9 mouse cellular contexts compared by ENCODE assay signal in genomic region chr8:110196678-110197077, GRCm38 (mm10). TPM values are rescaled to one million over a fixed set of nuclear protein-coding genes. Genes with fewer than 3 reads are reported as not detected.
DNase-seq lines count a peak whose midpoint lies in the region; ATAC-seq and TF ChIP-seq lines count a peak whose summit lies in the region.
"Had no signal": no experiment of that assay in that cellular context is flagged by ENCODE, and none has a peak within 500 bp of the region (broad histone marks: within the 10 kb centered on the region; RNA-seq: fewer than 3 reads in every experiment).

No protein-coding gene starts in this region.

- no peaks in the 10 kb centered on the region for H3K9me3 ChIP-seq in lung, embryonic 14.5 days (ENCODE audit: low read depth, low read length)
- H3K9me3 ChIP-seq in kidney, embryonic 16.5 days (ENCODE audit: low read length): no peaks in the 10 kb centered on the region
- H3K9me3 ChIP-seq: embryonic facial prominence, embryonic 13.5 days had no signal

- no peak for TF ChIP-seq POLR2A in lung, adult 2 months (IDR thresholded peaks at IDR 0.05; ENCODE audit: borderline replicate concordance, extremely low read depth, low read depth, low read length)

- no peaks in the 10 kb centered on the region for H3K4me1 ChIP-seq in lung, embryonic 14.5 days (ENCODE audit: insufficient read depth)
- H3K4me1 ChIP-seq in lung, adult 2 months (ENCODE audit: control insufficient read depth, insufficient read depth, low read length): no peaks in the 10 kb centered on the region
- no peaks in the 10 kb centered on the region for H3K4me1 ChIP-seq in kidney, embryonic 16.5 days (ENCODE audit: insufficient read depth, low read length)
- H3K4me1 ChIP-seq: embryonic facial prominence, embryonic 13.5 days had no signal

- peak; percentile 94 for DNase-seq in lung, embryonic 14.5 days
- no peak for DNase-seq in lung, adult 2 months
- DNase-seq in adrenal gland, postnatal 36 days: peak; percentile 67 to 71
- peak; percentile 34 for DNase-seq in ovary, postnatal 10 days (ENCODE audit: low spot score)
- no peak for DNase-seq in right cerebral cortex, postnatal 4 days
- no peak for DNase-seq in spleen, postnatal 36 days (ENCODE audit: low spot score in 2 of 2)
- DNase-seq in spleen, postnatal 4 days (ENCODE audit: low spot score in 2 of 2): no peak

- no peaks in the 10 kb centered on the region for H3K36me3 ChIP-seq in lung, embryonic 14.5 days (ENCODE audit: insufficient read depth)
- no peaks in the 10 kb centered on the region for H3K36me3 ChIP-seq in kidney, embryonic 16.5 days (ENCODE audit: insufficient read depth, low read length)
- H3K36me3 ChIP-seq: embryonic facial prominence, embryonic 13.5 days had no signal

- no peak overlapping the region for H3K4me2 ChIP-seq in lung, embryonic 14.5 days
- no peak overlapping the region for H3K4me2 ChIP-seq in kidney, embryonic 16.5 days (replicated peaks; ENCODE audit: low read depth, low read length)
- H3K4me2 ChIP-seq: embryonic facial prominence, embryonic 13.5 days had no signal

- no peak overlapping the region for H3K9ac ChIP-seq in lung, embryonic 14.5 days
- no peak overlapping the region for H3K9ac ChIP-seq in kidney, embryonic 16.5 days (replicated peaks; ENCODE audit: low read length)
- H3K9ac ChIP-seq: embryonic facial prominence, embryonic 13.5 days had no signal

- 0% methylated on average over 5 of the region's 5 CpGs for WGBS in lung, embryonic 14.5 days
- 2% methylated on average over 5 of the region's 5 CpGs for WGBS in lung, adult 2 months
- 0% methylated on average over 5 of the region's 5 CpGs for WGBS in kidney, embryonic 16.5 days

- H3K27me3 ChIP-seq in lung, embryonic 14.5 days (ENCODE audit: insufficient read depth, low read length): no peaks in the 10 kb centered on the region
- H3K27me3 ChIP-seq in kidney, embryonic 16.5 days (ENCODE audit: insufficient read depth, low read length): no peaks in the 10 kb centered on the region
- H3K27me3 ChIP-seq: embryonic facial prominence, embryonic 13.5 days had no signal

- ATAC-seq in lung, embryonic 14.5 days (ENCODE audit: insufficient read depth): no peak
- ATAC-seq in kidney, embryonic 16.5 days (ENCODE audit: low FRiP score, low TSS enrichment): peak; percentile 59; the same call in 1 of the 2 replicates

- no peak overlapping the region for H3K27ac ChIP-seq in lung, embryonic 14.5 days (ENCODE audit: low read depth)
- H3K27ac ChIP-seq in kidney, embryonic 16.5 days (ENCODE audit: low read length): no peak overlapping the region
- H3K27ac ChIP-seq: embryonic facial prominence, embryonic 13.5 days had no signal

- TF ChIP-seq CTCF in lung, embryonic 14.5 days (IDR thresholded peaks at IDR 0.05; ENCODE audit: low read depth): no peak
- no peak for TF ChIP-seq CTCF in lung, adult 2 months (IDR thresholded peaks at IDR 0.05; ENCODE audit: insufficient read depth, low read length)

- H3K4me3 ChIP-seq in lung, embryonic 14.5 days (ENCODE audit: low read depth, low read length): no peak overlapping the region
- H3K4me3 ChIP-seq in lung, adult 2 months (replicated peaks; ENCODE audit: extremely low read depth, low read depth, low read length): no peak overlapping the region
- no peak overlapping the region for H3K4me3 ChIP-seq in kidney, embryonic 16.5 days (ENCODE audit: low read length)
- H3K4me3 ChIP-seq: embryonic facial prominence, embryonic 13.5 days had no signal

RNA-seq across cellular contexts. Expression of gene Cmtr2, which starts 18.8 kb away (rescaled TPM):
- 8.3 and 8.9 TPM in 2 replicates for polyA plus RNA-seq in lung, embryonic 14.5 days (2014; fragmentation: Nextera tagmentation; extraction: Ambion mirVana)
- 2.5 and 3.4 TPM in 2 replicates for polyA plus RNA-seq in lung, adult 2 months (2012; rRNA removed)
- 10 to 100 TPM in 1 of 2 experiments, 1 to 10 TPM in 1; 9.8 to 11.6 TPM for total RNA-seq in adrenal gland, postnatal 36 days (2021)
- polyA plus RNA-seq in kidney, embryonic 16.5 days (2015; fragmentation: Nextera tagmentation; extraction: Ambion mirVana): 10.1 and 10.8 TPM in 2 replicates

RNA-seq across cellular contexts. Expression of gene Calb2, which starts 28.7 kb away (rescaled TPM):
- 22.7 and 23.0 TPM in 2 replicates for polyA plus RNA-seq in lung, embryonic 14.5 days (2014; fragmentation: Nextera tagmentation; extraction: Ambion mirVana)
- polyA plus RNA-seq in lung, adult 2 months (2012; rRNA removed): 0.12 TPM in 1 of 2 replicates, not detected in the other
- 1 to 10 TPM in 1 of 2 experiments, under 1 TPM in 1; 0.26 to 2.2 TPM for total RNA-seq in adrenal gland, postnatal 36 days (2021)
- polyA plus RNA-seq in kidney, embryonic 16.5 days (2015; fragmentation: Nextera tagmentation; extraction: Ambion mirVana): 0.36 TPM in 1 of 2 replicates, not detected in the other

Comparison
In these comparisons a context has a peak if more than half of its experiments do, and no peak if none do; other contexts are left out.
1. DNase-seq: peak in lung, embryonic 14.5 days (single experiment), adrenal gland, postnatal 36 days (2 of 2) and ovary, postnatal 10 days (single experiment); none in lung, adult 2 months (single experiment), right cerebral cortex, postnatal 4 days (single experiment), spleen, postnatal 36 days (0 of 2) and spleen, postnatal 4 days (0 of 2).
2. RNA of gene Calb2, which starts 28.7 kb away (polyA plus RNA-seq): 22.7 to 23.0 TPM in lung, embryonic 14.5 days; 0.36 TPM in kidney, embryonic 16.5 days and 0.12 TPM in lung, adult 2 months; every median in the first group is over 10 times any median in the second.